Mouse (Mus musculus) heart, embryonic 12.5 days (tissue): ENCODE measurements around the gene Taar4. TPM values are rescaled to one million over a fixed set of nuclear protein-coding genes. Genes with fewer than 3 reads are reported as not detected.

Source experiments
- ATAC-seq: fragments of 200-750 bp; cut with Nextera tagmentation; 2 replicates; pipeline ENCODE4 v1.8.0; 2017; ENCODE audit warnings: moderate TSS enrichment, moderate library complexity; ENCODE audit not compliant: insufficient number of reproducible peaks, low FRiP score
- H3K27ac ChIP-seq: fragments of 300-500 bp; sonication (generic); 2 replicates; pipeline ENCODE4 v1.5.1; 2016; ENCODE audit warnings: mild to moderate bottlenecking, moderate library complexity; ENCODE audit not compliant: poor library complexity, severe bottlenecking
- H3K27me3 ChIP-seq: fragments of 300-500 bp; sonication (generic); replicated peaks from 2 replicates; pipeline ENCODE4 v1.6.1; 2016; ENCODE audit warnings: mild to moderate bottlenecking, moderate library complexity
- H3K36me3 ChIP-seq: fragments of 300-500 bp; sonication (generic); 2 replicates; pipeline ENCODE4 v1.6.1; 2016; ENCODE audit warnings: mild to moderate bottlenecking, moderate library complexity
- H3K4me1 ChIP-seq: fragments of 300-500 bp; sonication (generic); replicated peaks from 2 replicates; pipeline ENCODE4 v1.6.1; 2016; ENCODE audit warnings: mild to moderate bottlenecking
- H3K4me2 ChIP-seq: fragments of 300-500 bp; sonication (generic); 2 replicates; pipeline ENCODE4 v1.6.1; 2016; ENCODE audit warnings: mild to moderate bottlenecking, moderate library complexity
- H3K4me3 ChIP-seq: fragments of 300-500 bp; sonication (generic); 2 replicates; pipeline ENCODE4 v1.5.1; 2016; ENCODE audit warnings: mild to moderate bottlenecking
- H3K9ac ChIP-seq: fragments of 300-500 bp; sonication (generic); 2 replicates; pipeline ENCODE4 v1.6.1; 2016; ENCODE audit warnings: mild to moderate bottlenecking, moderate library complexity
- H3K9me3 ChIP-seq: fragments of 300-500 bp; sonication (generic); replicated peaks from 2 replicates; pipeline ENCODE4 v1.6.1; 2016; ENCODE audit warnings: mild to moderate bottlenecking, moderate library complexity
- WGBS: fragments of 180-500 bp; shearing (Covaris S2); methylation state at CpG from one replicate; pipeline ENCODE4 v1.1.7; 2016; 5-methylcytosine and 5-hydroxymethylcytosine counted together
- polyA plus RNA-seq: library from polyadenylated mRNA; unstranded; fragments of >200 nt; fragmentation: Nextera tagmentation; extraction: Ambion mirVana; gene quantifications from 2 replicates; pipeline ENCODE4 v1.2.1, GENCODE M21; 2016

Gene Taar4
- polyA plus RNA-seq, result not detected in 2 replicates

DNA sequence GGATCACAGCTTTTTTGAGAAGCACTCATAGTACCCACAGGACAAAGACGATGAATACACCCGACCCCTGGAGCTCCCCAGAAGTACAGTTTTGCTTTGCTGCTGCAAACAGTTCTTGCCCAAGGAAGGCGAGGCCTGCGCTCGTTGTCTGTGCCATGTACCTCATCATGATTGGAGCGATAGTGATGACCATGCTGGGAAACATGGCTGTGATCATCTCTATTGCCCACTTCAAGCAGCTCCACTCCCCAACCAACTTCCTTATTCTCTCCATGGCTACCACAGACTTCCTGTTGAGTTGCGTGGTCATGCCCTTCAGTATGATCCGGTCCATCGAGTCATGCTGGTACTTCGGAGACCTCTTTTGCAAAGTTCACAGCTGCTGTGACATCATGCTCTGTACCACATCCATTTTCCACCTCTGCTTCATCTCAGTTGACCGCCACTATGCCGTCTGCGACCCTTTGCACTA lies at the start of gene Taar4:
Gene Taar4 (plus strand): TSS at position 51 of the 472 bp plus-strand sequence.
- H3K27me3 ChIP-seq, result no peaks in the 10 kb centered on the region
- no peaks in the 10 kb centered on the region for H3K36me3 ChIP-seq
- H3K9ac ChIP-seq, result no peak within 1 kb of the TSS
- ATAC-seq, result no peak
- H3K9me3 ChIP-seq, result no peaks in the 10 kb centered on the region
- H3K4me3 ChIP-seq, result no peak within 1 kb of the TSS
- no peaks in the 10 kb centered on the region for H3K4me1 ChIP-seq
- H3K4me2 ChIP-seq, result no peak within 1 kb of the TSS
- H3K27ac ChIP-seq, result no peak within 1 kb of the TSS
- WGBS, result 89% methylated on average over 13 of the region's 13 CpGs

- ATAC-seq, result no peak
- Histone ChIP-seq H3K27ac (no peak within 1 kb of the TSS), H3K4me3 (no peak within 1 kb of the TSS), H3K4me2 (no peak within 1 kb of the TSS), H3K9me3 (0 out of 2 replicates have a peak, but pooled peaks cover 4% of the 10 kb centered on the region), H3K4me1 (no peaks in the 10 kb centered on the region), H3K9ac (no peak within 1 kb of the TSS), H3K27me3 (no peaks in the 10 kb centered on the region), H3K36me3 (no peaks in the 10 kb centered on the region)
- WGBS, result 79% methylated on average over 4 of the region's 4 CpGs
These were observed 40.2 kb upstream of the Taar4 start, which contains the start of gene Taar1 for GRCm38 (mm10) chr10:23920056-23920455. Gene Taar1, plus strand, starts transcription at chr10:23920356.

GRCm38 (mm10) chr10:23922468-23922867 lies 37.8 kb upstream of the Taar4 start:
- H3K4me3 ChIP-seq, result no peak overlapping the region
- no peaks in the 10 kb centered on the region for H3K27me3 ChIP-seq
- no peaks in the 10 kb centered on the region for H3K9me3 ChIP-seq
- ATAC-seq, result no peak
- H3K27ac ChIP-seq, result no peak overlapping the region
- H3K4me2 ChIP-seq, result no peak overlapping the region
- 65% methylated on average over 3 of the region's 3 CpGs for whole genome bisulfite sequencing
- no peaks in the 10 kb centered on the region for H3K36me3 ChIP-seq
- no peak overlapping the region for H3K9ac ChIP-seq
- no peaks in the 10 kb centered on the region for H3K4me1 ChIP-seq

DNA sequence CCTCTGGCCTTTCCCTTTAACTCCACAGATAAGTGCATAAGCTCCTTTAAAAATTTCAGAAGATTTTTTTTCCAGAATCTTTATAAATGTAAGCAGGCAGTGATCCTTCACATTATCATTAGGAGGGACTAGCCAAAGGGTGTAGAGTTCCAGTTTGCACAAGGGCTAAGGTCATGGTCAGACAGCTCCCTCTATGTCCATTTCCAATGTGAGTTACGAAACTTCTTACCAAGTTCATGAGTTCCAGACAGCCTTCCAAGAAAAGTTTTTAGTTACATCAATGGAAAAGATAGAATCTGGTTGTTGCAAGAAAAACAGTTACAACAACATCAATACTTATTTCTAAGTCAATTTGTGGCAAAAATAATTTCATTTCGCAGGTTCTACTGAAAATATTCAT lies 36.4 kb upstream of the Taar4 start:
- no peaks in the 10 kb centered on the region for H3K27me3 ChIP-seq
- H3K36me3 ChIP-seq, result no peaks in the 10 kb centered on the region
- H3K9ac ChIP-seq, result no peak overlapping the region
- no peak overlapping the region for H3K4me3 ChIP-seq
- H3K4me1 ChIP-seq, result no peaks in the 10 kb centered on the region
- H3K27ac ChIP-seq, result no peak overlapping the region
- no peak for ATAC-seq
- WGBS, result 77% methylated on average over 2 of the region's 2 CpGs
- no peaks in the 10 kb centered on the region for H3K9me3 ChIP-seq
- H3K4me2 ChIP-seq, result no peak overlapping the region

GRCm38 (mm10) chr10:23937613-23938012 lies 22.7 kb upstream of the Taar4 start:
- Histone ChIP-seq H3K4me2 (no peak overlapping the region), H3K27me3 (no peaks in the 10 kb centered on the region), H3K4me1 (no peaks in the 10 kb centered on the region), H3K9ac (no peak overlapping the region), H3K36me3 (no peaks in the 10 kb centered on the region), H3K4me3 (no peak overlapping the region), H3K9me3 (no peaks in the 10 kb centered on the region), H3K27ac (no peak overlapping the region)
- ATAC-seq, result no peak
- WGBS, result 48% methylated on average over 4 of the region's 4 CpGs

- no peak within 1 kb of the TSS for H3K4me2 ChIP-seq
- no peaks in the 10 kb centered on the region for H3K4me1 ChIP-seq
- ATAC-seq, result no peak
- H3K27me3 ChIP-seq, result no peaks in the 10 kb centered on the region
- no peak within 1 kb of the TSS for H3K9ac ChIP-seq
- 55% methylated on average over 6 of the region's 6 CpGs for WGBS
- H3K9me3 ChIP-seq, result no peaks in the 10 kb centered on the region
- H3K27ac ChIP-seq, result no peak within 1 kb of the TSS
- no peaks in the 10 kb centered on the region for H3K36me3 ChIP-seq
- no peak within 1 kb of the TSS for H3K4me3 ChIP-seq
These were observed 22.0 kb upstream of the Taar4 start, which contains the start of gene Taar2 for GRCm38 (mm10) chr10:23938312-23938711. Gene Taar2, plus strand, starts transcription at chr10:23938572.

- WGBS, result 71% methylated on average over 5 of the region's 5 CpGs
- no peaks in the 10 kb centered on the region for H3K4me1 ChIP-seq
- H3K9ac ChIP-seq, result no peak overlapping the region
- H3K27ac ChIP-seq, result no peak overlapping the region
- H3K27me3 ChIP-seq, result no peaks in the 10 kb centered on the region
- H3K9me3 ChIP-seq, result no peaks in the 10 kb centered on the region
- ATAC-seq, result no peak
- H3K4me2 ChIP-seq, result no peak overlapping the region
- no peak overlapping the region for H3K4me3 ChIP-seq
- H3K36me3 ChIP-seq, result no peaks in the 10 kb centered on the region
These were observed 17.8 kb upstream of the Taar4 start for GRCm38 (mm10) chr10:23942465-23942864.

- WGBS, result 50% methylated on average over 7 of the region's 7 CpGs
- H3K4me3 ChIP-seq, result no peak overlapping the region
- H3K27me3 ChIP-seq, result no peaks in the 10 kb centered on the region
- 0 out of 2 replicates have a peak, but pooled peaks cover 9% of the 10 kb centered on the region for H3K4me1 ChIP-seq
- H3K27ac ChIP-seq, result no peak overlapping the region
- H3K4me2 ChIP-seq, result no peak overlapping the region
- H3K36me3 ChIP-seq, result no peaks in the 10 kb centered on the region
- no peak overlapping the region for H3K9ac ChIP-seq
- no peaks in the 10 kb centered on the region for H3K9me3 ChIP-seq
- no peak for ATAC-seq
These were observed 12.3 kb upstream of the Taar4 start for GRCm38 (mm10) chr10:23948026-23948425.

GRCm38 (mm10) chr10:23949508-23950005 lies 10.7 kb upstream of the Taar4 start, which contains the start of gene Taar3:
Gene Taar3, plus strand, starts transcription at chr10:23949558.
- H3K9ac ChIP-seq, result no peak within 1 kb of the TSS
- no peaks in the 10 kb centered on the region for H3K27me3 ChIP-seq
- H3K4me1 ChIP-seq, result 0 out of 2 replicates have a peak, but pooled peaks cover 13% of the 10 kb centered on the region
- H3K36me3 ChIP-seq, result no peaks in the 10 kb centered on the region
- WGBS, result 85% methylated on average over 16 of the region's 16 CpGs
- H3K27ac ChIP-seq, result no peak within 1 kb of the TSS
- no peak for ATAC-seq
- H3K4me3 ChIP-seq, result no peak within 1 kb of the TSS
- H3K4me2 ChIP-seq, result no peak within 1 kb of the TSS
- no peaks in the 10 kb centered on the region for H3K9me3 ChIP-seq

DNA sequence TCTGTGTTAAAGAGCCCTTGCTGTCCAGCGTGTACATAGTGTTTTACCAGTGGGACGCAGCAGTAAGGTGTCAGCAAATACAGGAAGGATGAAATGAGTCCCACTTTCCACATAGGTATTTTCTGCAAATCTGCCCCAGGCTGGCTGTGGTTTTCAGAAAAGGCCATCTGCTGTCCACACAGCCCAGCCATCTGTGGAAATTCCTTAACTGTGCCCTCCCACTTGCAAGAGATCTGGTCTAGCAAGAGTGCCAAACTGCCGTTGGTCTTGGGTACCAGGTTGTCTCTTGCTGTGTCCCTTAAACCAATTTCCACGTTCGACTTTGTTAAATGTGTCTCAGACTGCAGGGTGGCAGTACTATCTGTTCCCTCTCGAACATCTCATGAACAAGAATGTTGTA lies 8.6 kb upstream of the Taar4 start:
- Histone ChIP-seq H3K36me3 (no peaks in the 10 kb centered on the region), H3K4me1 (0 out of 2 replicates have a peak, but pooled peaks cover 13% of the 10 kb centered on the region), H3K27ac (no peak overlapping the region), H3K4me3 (no peak overlapping the region), H3K4me2 (no peak overlapping the region), H3K27me3 (no peaks in the 10 kb centered on the region), H3K9me3 (no peaks in the 10 kb centered on the region), H3K9ac (no peak overlapping the region)
- no peak for ATAC-seq
- 78% methylated on average over 6 of the region's 6 CpGs for WGBS

DNA sequence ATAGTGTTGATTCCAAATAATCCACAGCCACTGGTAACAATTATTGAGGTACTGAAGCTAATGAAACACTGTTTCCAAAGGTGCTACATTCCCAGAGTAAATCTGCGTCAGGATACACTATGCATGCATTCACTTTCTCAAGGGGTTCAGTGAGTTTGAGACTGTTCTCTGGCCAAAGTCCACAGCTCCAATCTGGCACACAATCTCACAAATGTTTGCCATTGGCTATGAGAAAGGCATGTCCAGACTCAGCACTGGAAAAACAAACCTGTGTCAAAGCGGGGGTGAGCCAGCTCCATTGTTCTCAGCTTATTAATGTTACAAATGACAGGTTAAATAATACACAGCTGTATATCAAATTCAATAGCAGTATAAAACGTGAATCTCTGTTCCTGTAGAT lies 1.2 kb upstream of the Taar4 start:
- 55% methylated on average over 3 of the region's 3 CpGs for WGBS
- Histone ChIP-seq H3K9me3 (no peaks in the 10 kb centered on the region), H3K4me1 (0 out of 2 replicates have a peak, but pooled peaks cover 5% of the 10 kb centered on the region), H3K27ac (no peak overlapping the region), H3K9ac (no peak overlapping the region), H3K27me3 (no peaks in the 10 kb centered on the region), H3K4me2 (no peak overlapping the region), H3K4me3 (no peak overlapping the region), H3K36me3 (no peaks in the 10 kb centered on the region)
- no peak for ATAC-seq

DNA sequence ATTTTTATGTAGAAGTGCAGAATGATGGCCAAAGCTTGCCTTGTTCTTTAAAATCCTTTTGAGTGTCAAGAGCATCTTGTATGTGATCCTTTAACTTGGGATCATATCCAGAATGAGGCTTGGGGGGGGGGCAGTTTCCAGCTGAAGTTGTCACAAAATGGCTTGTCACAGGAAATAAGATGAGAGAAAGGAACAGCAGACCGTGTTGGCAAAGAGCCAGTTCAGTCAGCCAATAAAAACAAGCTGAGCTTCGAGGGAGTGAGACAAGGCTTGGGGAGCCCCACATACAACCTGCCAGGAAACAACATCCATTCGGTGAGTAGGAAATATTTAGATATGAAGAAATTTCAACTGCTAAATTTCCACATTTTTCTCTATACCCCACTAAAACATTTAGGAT lies 3.1 kb downstream of the Taar4 start:
- peak; percentile 73 for ATAC-seq
- Histone ChIP-seq H3K9me3 (no peaks in the 10 kb centered on the region; the same call in 1 of the 2 replicates), H3K4me2 (no peak overlapping the region)

More for the DNA sequence above, 3.1 kb downstream of the Taar4 start:
- Histone ChIP-seq H3K27me3 (no peaks in the 10 kb centered on the region), H3K4me3 (no peak overlapping the region), H3K4me1 (0 out of 2 replicates have a peak, but pooled peaks cover 1% of the 10 kb centered on the region), H3K27ac (no peak overlapping the region), H3K9ac (no peak overlapping the region), H3K36me3 (no peaks in the 10 kb centered on the region)
- WGBS, result 49% methylated on average over 3 of the region's 3 CpGs
